Mouse (Mus musculus) ES-E14 (cell line): ENCODE data around the gene Rundc3a.

Experiments used
- CHD2 ChIP-seq: IDR thresholded peaks from 2 replicates; pipeline ENCODE4 v1.6.1; 2014; ENCODE audit warnings: mild to moderate bottlenecking, low read depth, low read length, inconsistent platforms
- HCFC1 ChIP-seq: IDR thresholded peaks from 2 replicates; pipeline ENCODE4 v1.6.1; 2012; ENCODE audit warnings: low read length, inconsistent platforms, borderline replicate concordance; ENCODE audit not compliant: insufficient read depth
- MAFK ChIP-seq: IDR thresholded peaks from 2 replicates; pipeline ENCODE4 v1.6.1; 2014; ENCODE audit warnings: mild to moderate bottlenecking, low read depth, low read length, inconsistent platforms; ENCODE audit not compliant: insufficient read depth
- ZC3H11A ChIP-seq: IDR thresholded peaks from 2 replicates; pipeline ENCODE4 v1.6.1; 2012; ENCODE audit warnings: low read depth, mild to moderate bottlenecking, inconsistent platforms, low read length, borderline replicate concordance
- ZNF384 ChIP-seq: IDR thresholded peaks from 2 replicates; pipeline ENCODE4 v1.6.1; 2012; ENCODE audit warnings: low read depth, low read length, inconsistent platforms

- TF ChIP-seq ZNF384: no peak
- TF ChIP-seq MAFK: no peak
- no peak for TF ChIP-seq ZC3H11A
- no peak for TF ChIP-seq HCFC1
- TF ChIP-seq CHD2: no peak
These were observed 6.4 kb downstream of the Rundc3a start for GRCm38 (mm10) chr11:102399610-102400072.
